Mouse (Mus musculus) bone marrow macrophage, adult 2 months (primary cell): ENCODE measurements around the gene Speg.

Experiments used
- CTCF ChIP-seq: IDR thresholded peaks from 2 replicates; pipeline ENCODE4 v1.5.1; 2012; ENCODE audit warnings: low read depth, mild to moderate bottlenecking, low read length, moderate library complexity
- POLR2A ChIP-seq: IDR thresholded peaks from 2 replicates; pipeline ENCODE4 v1.6.1; 2012; ENCODE audit warnings: mild to moderate bottlenecking, low read depth, low read length, borderline replicate concordance

DNA sequence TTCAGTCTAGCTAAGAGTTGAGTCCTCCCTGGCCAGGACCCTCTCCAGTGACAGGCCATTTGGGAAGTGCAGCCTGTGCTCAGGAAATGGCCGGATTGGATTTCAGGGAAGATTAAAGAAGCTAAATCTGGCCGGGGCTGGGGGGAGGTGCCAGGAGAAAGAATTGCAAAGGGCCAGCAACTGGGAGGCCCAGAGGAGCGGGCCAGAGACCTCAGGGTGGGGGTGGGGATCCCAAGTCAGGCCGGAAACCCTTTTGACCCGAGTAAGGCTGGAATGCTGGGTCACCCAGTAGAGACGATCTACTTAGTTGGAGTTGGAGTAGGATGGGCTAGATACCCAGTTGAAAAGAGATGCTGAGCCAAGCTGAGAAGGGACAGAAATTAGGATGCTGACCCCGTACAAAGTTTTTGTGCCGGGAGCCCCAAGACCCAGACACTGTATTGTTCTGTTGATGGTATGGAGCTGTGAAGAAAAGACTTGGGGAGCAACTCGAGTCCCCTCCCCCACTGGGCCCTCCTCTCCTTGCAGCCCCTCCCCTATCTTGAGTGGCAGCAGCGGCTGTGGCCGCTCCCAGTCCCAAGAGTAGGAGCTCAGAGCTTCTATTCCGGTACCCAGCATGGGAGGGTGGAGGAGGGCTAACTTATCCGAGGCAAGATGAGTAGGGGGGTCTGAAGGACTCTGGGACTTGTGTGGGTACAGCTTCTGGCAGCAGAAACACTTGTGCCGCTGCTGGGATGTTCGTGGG lies 30.6 kb upstream of the Speg start:
- TF ChIP-seq CTCF (no peak), POLR2A (no peak)
